Mouse (Mus musculus): ENCODE data around the gene Ces4a. TPM values are rescaled to one million over a fixed set of nuclear protein-coding genes. Genes with fewer than 3 reads are reported as not detected.

Ces4a gene
- total and polyA plus RNA-seq, 3 experiments, result not detected

DNA sequence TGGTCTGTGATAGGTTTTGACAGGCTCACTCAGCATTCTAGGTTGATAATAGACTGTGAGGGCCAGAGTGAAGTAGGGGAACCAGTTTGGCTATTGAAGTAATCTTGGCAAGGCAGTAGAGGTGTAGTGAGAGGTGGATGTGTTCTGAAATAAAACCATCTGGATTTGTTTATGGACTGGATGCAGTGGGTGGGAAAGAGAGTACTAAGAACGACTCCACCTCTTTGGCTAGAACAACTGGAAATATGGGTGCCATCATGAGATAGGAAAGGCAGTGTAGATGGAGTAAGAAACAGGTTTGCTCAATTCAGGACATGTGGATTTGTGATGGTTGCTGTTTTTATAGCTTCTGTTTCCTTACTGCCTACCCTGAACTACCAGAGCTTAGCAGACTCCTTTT lies 50.6 kb downstream of the Ces4a start:
- DNase-seq (ENCODE audit: low read depth, low spot score), result no peak
- Histone ChIP-seq H3K9me3 (replicated peaks; ENCODE audit: insufficient read depth, low read length) (no peaks in the 10 kb centered on the region), H3K36me3 (ENCODE audit: control insufficient read depth in 1 of 2, insufficient read depth in 2 of 2, low read length in 2 of 2) (peaks cover 0 to 13% of the 10 kb centered on the region in 2 experiments; a peak in 2 of 4 replicates), H3K4me3 (ENCODE audit: control insufficient read depth in 1 of 2, insufficient read depth in 1 of 2, low read depth in 2 of 2, low read length in 2 of 2) (no peak overlapping the region), H3K79me2 (ENCODE audit: control insufficient read depth, insufficient read depth, low read length, poor library complexity) (peaks cover 2% of the 10 kb centered on the region; the same call in 1 of the 2 replicates), H3K27me3 (ENCODE audit: control insufficient read depth in 1 of 2, insufficient read depth in 2 of 2, low read length in 2 of 2) (no peaks in the 10 kb centered on the region), H3K4me1 (ENCODE audit: control insufficient read depth in 1 of 2, insufficient read depth in 2 of 2, low read length in 2 of 2) (no peaks in the 10 kb centered on the region), H3K27ac (ENCODE audit: control insufficient read depth, low read depth, low read length) (no peak overlapping the region), H3K9ac (ENCODE audit: control insufficient read depth, low read depth, low read length, poor library complexity, severe bottlenecking) (no peak overlapping the region)
- TF ChIP-seq EP300 (IDR thresholded peaks at IDR 0.05; ENCODE audit: low read depth in 1 of 2, low read length in 2 of 2) (no peak), BHLHE40 (IDR thresholded peaks at IDR 0.05; ENCODE audit: borderline replicate concordance, low read depth, low read length) (no peak), MAZ (IDR thresholded peaks at IDR 0.05; ENCODE audit: low read depth, low read length) (no peak), NELFE (IDR thresholded peaks at IDR 0.05; ENCODE audit: low read depth, low read length) (no peak), USF2 (IDR thresholded peaks at IDR 0.05; ENCODE audit: borderline replicate concordance in 1 of 2, insufficient read depth in 1 of 2, low read depth in 1 of 2, low read length in 2 of 2) (no peak), HCFC1 (IDR thresholded peaks at IDR 0.05; ENCODE audit: low read depth, low read length) (no peak), CHD1 (IDR thresholded peaks at IDR 0.05; ENCODE audit: low read depth, low read length) (no peak), MYC (IDR thresholded peaks at IDR 0.05; ENCODE audit: low read depth, low read length) (no peak), MYB (IDR thresholded peaks at IDR 0.05; ENCODE audit: low read depth, low read length) (no peak), ZMIZ1 (IDR thresholded peaks at IDR 0.05; ENCODE audit: low read depth, low read length) (no peak), TCF12 (IDR thresholded peaks at IDR 0.05; ENCODE audit: low read depth, low read length) (no peak), TAL1 (IDR thresholded peaks at IDR 0.05; ENCODE audit: low read length) (no peak), CHD2 (IDR thresholded peaks at IDR 0.05; ENCODE audit: low read length) (no peak), TBP (IDR thresholded peaks at IDR 0.05; ENCODE audit: low read depth, low read length) (no peak), ZC3H11A (IDR thresholded peaks at IDR 0.05; ENCODE audit: low read depth, low read length) (no peak), MXI1 (IDR thresholded peaks at IDR 0.05; ENCODE audit: low read depth, low read length) (no peak), SMC3 (IDR thresholded peaks at IDR 0.05; ENCODE audit: low read depth, low read length) (no peak), MAX (IDR thresholded peaks at IDR 0.05; ENCODE audit: low read length) (no peak), JUND (IDR thresholded peaks at IDR 0.05; ENCODE audit: low read depth, low read length) (no peak), POLR2AphosphoS2 (IDR thresholded peaks at IDR 0.05; ENCODE audit: low read length) (no peak)

- Histone ChIP-seq H3K4me1 (ENCODE audit: control insufficient read depth in 1 of 2, insufficient read depth in 2 of 2, low read length in 2 of 2) (no peaks in the 10 kb centered on the region), H3K9ac (ENCODE audit: control insufficient read depth, low read depth, low read length, poor library complexity, severe bottlenecking) (no peak overlapping the region), H3K27ac (ENCODE audit: control insufficient read depth, low read depth, low read length) (no peak overlapping the region), H3K4me3 (ENCODE audit: control insufficient read depth in 1 of 2, insufficient read depth in 1 of 2, low read depth in 2 of 2, low read length in 2 of 2) (no peak overlapping the region), H3K9me3 (replicated peaks; ENCODE audit: insufficient read depth, low read length) (no peaks in the 10 kb centered on the region), H3K27me3 (ENCODE audit: control insufficient read depth in 1 of 2, insufficient read depth in 2 of 2, low read length in 2 of 2) (no peaks in the 10 kb centered on the region), H3K36me3 (ENCODE audit: control insufficient read depth in 1 of 2, insufficient read depth in 2 of 2, low read length in 2 of 2) (no peaks in the 10 kb centered on the region; a peak in 2 of 4 replicates), H3K79me2 (ENCODE audit: control insufficient read depth, insufficient read depth, low read length, poor library complexity) (peaks cover 4% of the 10 kb centered on the region; the same call in 1 of the 2 replicates)
- no peak for DNase-seq (ENCODE audit: low read depth, low spot score)
- TF ChIP-seq ZKSCAN1 (IDR thresholded peaks at IDR 0.05; ENCODE audit: low read depth, low read length), result no peak
- no peak for TF ChIP-seq USF2 (IDR thresholded peaks at IDR 0.05; ENCODE audit: borderline replicate concordance in 1 of 2, insufficient read depth in 1 of 2, low read depth in 1 of 2, low read length in 2 of 2)
- TF ChIP-seq CTCF (IDR thresholded peaks at IDR 0.05 in 2 of 3, conservative IDR thresholded peaks at IDR 0.05 in 1 of 3; ENCODE audit: control insufficient read depth in 1 of 3, insufficient read depth in 1 of 3, low read depth in 2 of 3, low read length in 3 of 3, poor library complexity in 1 of 3, severe bottlenecking in 1 of 3), result no peak
Measured at GRCm38 (mm10) chr8:105186467-105187005, 54.9 kb downstream of the Ces4a start.
